Mouse (Mus musculus): ENCODE measurements around the gene Rxfp2.

GRCm38 (mm10) chr5:150128432-150128831, 110.0 kb downstream of the Rxfp2 start:
- no peak for TF ChIP-seq CTCF (IDR thresholded peaks at IDR 0.05; ENCODE audit: low read depth, low read length)
- no peak for TF ChIP-seq POLR2A (IDR thresholded peaks at IDR 0.05; ENCODE audit: extremely low read depth, insufficient read depth, low read length)
